Mouse (Mus musculus) spleen, adult 18-20 months (tissue): ENCODE data around the gene Foxo6.

Source experiments
- DNase-seq, 2 experiments: peaks; one replicate each; pipeline ENCODE4 v3.0.0; 2022; ENCODE audit warnings: mixed read lengths in 2 of 2

The Foxo6 gene

DNA sequence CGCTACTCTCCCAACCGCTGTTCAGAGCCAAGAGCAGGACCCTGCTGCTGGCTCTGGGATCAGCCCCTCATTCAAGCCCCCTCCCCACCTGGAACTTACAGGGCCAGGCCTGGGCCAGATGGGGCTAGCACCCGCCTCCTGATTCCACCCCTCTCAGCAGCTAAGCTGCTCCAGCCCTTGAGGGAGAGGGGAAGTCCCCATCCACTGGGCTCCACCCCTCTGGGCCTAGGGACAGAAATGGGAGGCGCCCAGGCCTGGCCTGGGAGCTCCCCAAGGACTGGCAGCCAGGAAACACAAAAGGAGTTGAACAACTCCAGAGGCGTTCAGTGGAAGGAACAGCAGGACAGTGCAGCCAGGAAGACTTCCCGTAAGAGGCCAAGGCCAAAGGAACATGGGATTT, 4.0 kb downstream of the Foxo6 start:
- DNase-seq: peak in 1 of 2 experiments; percentile 28

DNA sequence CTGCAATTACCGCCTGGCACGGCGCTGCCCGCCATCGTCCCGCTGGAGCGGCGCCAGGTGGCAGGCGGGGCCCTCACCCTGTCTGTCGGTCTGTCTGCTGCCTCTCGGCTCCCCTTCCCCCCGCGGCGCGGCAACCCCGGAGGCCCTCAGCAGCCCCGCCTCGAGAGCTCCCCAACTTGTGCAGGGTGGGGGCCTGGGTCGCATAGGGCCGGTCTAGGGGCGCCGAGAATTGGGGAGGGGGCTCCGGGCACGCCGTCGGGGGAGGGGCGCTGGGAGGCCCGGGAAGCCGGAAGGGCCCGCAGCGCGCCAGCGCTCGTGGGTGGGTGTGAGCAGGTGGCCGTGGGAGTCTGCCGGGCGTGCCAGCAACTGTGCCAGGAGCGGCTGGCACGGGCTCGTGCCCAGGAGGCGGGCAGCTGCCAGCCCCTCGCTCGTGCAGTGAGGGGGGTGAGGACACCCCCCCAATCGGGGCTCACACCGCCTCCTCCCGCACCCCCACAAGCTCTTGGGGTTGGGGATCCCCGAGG, 4.5 kb downstream of the Foxo6 start:
- peak in 1 of 2 experiments; percentile 5 for DNase-seq

GRCm38 (mm10) chr4:120281011-120281410, 6.1 kb downstream of the Foxo6 start:
- DNase-seq: no peak

DNA sequence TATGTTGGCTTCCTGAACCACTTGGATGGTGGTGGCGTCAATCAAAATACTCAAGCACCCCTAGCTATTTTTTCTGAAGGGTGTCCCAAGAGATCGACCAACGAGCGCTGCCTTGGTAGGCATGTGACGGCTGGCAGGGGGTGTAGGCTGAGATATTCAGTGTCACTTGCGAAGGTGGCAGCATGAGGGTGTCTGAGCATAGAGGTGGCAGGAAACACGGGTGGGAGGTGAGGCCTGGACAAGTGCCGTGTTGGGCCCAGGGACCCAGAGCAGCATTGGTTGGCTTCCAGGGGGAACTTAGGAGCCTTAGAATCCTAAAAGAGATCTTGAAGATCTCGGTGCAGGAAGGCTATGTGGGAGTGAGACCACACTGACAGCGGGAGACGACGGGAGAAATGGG, 6.7 kb downstream of the Foxo6 start:
- DNase-seq: no peak

GRCm38 (mm10) chr4:120277255-120277928, 9.8 kb downstream of the Foxo6 start:
- no peak for DNase-seq

- no peak for DNase-seq
Observed at GRCm38 (mm10) chr4:120275487-120275886, 11.7 kb downstream of the Foxo6 start.

- DNase-seq: no peak
Observed at GRCm38 (mm10) chr4:120273594-120273993, 13.6 kb downstream of the Foxo6 start.

DNA sequence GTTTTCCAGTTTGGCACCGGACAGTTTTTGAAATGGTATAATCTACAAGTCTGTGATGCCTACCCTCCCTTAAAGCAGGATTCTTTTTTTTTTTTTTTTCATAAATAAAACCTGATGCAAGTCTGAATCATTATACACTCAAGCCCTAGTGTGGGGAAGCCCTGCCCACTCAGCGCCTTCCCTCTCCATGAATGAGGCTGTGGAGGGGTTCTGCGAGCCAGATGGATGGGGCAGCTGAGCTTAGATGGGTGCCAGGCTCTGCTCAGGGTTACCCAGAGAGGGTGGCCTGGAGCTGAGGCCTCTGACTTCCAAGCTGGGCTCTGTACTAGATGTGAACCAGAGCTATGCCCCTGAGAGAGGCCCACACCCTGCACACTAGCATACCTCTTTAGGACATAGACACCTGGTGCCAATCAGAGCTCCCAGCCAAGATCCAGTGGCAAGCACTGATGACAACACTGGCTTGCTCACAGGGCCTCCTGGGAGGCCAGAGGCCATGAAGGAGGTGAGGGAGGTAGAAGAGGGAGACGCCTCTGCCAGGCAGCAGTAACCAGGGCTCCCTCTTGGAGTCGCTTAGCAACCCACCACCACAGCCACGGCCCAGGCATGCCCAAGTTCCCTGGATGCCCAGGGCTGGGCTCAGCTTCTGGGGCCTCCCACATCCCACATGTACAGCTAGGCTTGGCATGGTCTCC, 15.1 kb downstream of the Foxo6 start:
- no peak for DNase-seq

DNA sequence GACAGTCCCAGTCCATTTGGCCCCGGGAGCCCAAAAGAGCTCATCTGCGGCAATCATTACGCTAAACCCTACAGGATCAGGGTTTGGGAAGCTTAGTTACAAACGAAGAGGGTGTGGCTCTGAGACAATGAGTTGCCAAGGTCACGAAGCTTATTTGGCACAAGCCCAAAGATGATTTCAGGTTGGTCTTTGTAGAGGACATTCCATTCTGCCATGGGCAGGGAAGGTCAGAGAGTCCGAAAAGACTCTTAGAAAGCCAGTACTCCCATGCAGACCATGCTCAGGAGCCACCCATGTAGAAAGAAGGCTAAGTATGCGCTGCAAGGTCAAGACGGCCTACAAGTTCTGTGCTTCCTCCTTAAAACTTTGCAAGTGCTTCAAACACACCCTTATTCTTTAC, 15.9 kb downstream of the Foxo6 start:
- DNase-seq: no peak

- no peak for DNase-seq
Observed at GRCm38 (mm10) chr4:120270937-120271199, 16.3 kb downstream of the Foxo6 start.

DNA sequence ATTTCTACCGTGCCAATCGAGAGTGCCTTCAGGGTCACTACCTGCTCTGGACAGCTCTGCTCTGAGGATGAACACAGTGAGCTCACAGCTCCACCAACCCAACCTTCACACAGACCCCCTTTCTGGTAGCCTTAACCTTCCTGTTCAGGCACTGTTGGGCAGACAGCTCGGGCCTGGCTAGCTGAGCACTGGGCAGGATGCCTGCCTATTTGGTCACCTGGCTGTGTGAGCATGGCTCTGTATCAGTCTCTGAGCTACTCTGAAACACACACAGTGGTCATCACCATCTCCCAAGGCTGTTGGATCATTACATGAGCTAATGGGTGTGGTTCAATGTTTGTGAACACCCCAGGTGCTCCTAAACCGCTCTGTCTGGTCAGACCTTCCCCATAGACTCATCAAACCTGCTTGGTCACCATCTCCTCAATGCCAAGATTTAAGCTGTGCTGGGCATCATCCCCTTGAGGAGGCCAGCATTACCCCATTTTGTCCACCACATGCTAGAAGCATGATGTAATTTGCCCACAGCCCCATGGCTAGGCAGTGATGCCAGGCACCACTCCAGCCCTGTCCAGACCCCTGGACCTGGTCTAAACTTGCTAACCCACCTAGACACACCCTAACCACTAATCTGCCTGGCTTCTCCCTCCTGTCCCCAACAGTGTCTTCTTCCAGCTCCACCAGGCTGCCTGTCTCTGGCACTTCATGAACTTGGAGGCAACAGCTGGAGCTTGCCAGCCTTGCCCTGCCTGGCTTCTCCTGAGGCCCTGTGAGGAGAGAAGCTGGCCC, 16.8 kb downstream of the Foxo6 start:
- no peak for DNase-seq

DNA sequence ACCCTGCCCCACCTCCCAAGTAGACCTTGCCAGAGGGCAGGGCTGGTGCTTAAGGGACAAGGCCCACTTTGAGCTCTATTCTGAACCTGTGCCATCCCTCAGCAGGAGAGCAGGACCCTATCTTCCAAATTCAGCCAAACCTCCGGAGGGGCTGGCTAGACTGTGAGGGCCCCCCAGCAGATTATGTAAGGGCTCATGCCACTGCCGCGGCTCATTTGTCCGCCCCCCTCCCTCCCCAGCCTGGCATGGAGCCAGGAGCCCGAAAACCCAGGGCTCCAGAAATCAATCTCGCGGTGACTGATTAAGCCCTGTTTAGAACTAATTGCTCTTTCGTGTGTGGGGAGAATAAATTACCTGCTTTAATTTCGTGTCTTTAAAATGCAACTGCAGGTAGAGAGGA, 17.7 kb downstream of the Foxo6 start:
- no peak for DNase-seq

- DNase-seq: no peak
Observed at GRCm38 (mm10) chr4:120268214-120269061, 18.7 kb downstream of the Foxo6 start.

GRCm38 (mm10) chr4:120267683-120268082, 19.5 kb downstream of the Foxo6 start:
- DNase-seq: no peak

DNA sequence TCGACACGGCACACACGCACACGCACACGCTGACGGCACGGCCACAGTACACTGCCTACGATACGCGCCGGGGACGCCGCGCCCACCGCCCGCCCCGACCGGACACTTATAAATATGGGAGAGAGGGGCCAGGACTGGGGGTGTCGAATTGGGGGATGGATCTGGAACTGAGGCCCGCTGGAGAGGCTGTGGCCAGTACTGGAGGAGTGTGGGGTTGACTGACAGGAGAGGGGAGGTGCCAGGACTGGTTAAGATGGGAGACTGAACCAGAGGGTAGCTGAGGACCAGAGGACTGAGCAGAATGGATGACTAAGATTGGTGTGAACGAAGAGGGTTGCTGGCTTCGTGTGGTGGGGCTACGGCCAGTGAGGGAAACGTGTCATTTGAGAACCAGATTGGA, 20.0 kb downstream of the Foxo6 start:
- no peak for DNase-seq

- no peak for DNase-seq
Observed at GRCm38 (mm10) chr4:120264105-120264504, 23.0 kb downstream of the Foxo6 start.

DNA sequence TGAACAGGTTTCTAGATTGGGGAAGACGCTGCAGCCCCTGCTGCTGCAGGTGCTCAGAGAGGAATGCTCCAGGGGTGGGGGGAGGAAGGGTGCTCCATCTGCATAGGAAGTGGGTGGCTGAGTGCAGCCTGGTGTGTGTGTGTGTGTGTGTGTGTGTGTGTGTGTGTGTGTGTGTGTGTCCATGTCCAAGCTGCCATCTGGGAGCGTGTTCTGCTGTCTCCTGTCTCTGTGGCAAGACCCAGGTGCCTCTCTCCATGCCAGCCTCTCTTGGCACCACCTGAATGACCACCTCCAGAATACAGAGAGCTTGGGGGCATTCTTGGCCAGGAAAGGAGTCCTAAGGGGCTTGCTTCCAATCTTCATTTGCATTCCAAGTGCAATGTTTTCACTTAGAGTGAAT, 24.4 kb downstream of the Foxo6 start:
- DNase-seq: no peak

- no peak for DNase-seq
Observed at GRCm38 (mm10) chr4:120262206-120262605, 24.9 kb downstream of the Foxo6 start.

GRCm38 (mm10) chr4:120259356-120260181, 27.6 kb downstream of the Foxo6 start:
- no peak for DNase-seq

DNA sequence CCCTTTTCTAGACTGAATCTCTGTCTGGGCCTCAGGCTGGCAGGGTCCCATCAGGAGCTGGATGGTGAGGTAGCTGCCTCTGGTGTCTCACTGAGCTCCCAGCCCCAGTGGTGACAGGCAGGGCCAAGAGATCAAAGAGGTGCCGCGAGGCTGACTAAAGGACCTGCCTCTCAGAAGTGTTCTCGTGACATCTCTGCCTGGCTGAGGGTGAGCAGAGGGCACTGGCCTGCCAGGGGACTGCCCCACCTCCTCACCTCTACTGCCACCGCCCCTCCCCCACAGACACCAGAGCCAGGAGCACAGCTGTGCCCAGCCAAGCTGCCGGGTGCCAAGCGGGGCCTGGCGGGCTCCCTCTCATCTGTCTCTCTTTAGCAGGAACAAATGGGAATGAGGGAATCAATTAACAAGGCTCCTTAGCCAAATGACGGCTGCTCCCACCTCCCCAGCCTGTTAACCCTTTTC, 38.3 kb downstream of the Foxo6 start:
- no peak for DNase-seq

GRCm38 (mm10) chr4:120247412-120247811, 39.7 kb downstream of the Foxo6 start:
- no peak for DNase-seq

GRCm38 (mm10) chr4:120246086-120246485, 41.1 kb downstream of the Foxo6 start:
- no peak for DNase-seq
